9 mouse cellular contexts compared by ENCODE assay signal in the genomic region with DNA sequence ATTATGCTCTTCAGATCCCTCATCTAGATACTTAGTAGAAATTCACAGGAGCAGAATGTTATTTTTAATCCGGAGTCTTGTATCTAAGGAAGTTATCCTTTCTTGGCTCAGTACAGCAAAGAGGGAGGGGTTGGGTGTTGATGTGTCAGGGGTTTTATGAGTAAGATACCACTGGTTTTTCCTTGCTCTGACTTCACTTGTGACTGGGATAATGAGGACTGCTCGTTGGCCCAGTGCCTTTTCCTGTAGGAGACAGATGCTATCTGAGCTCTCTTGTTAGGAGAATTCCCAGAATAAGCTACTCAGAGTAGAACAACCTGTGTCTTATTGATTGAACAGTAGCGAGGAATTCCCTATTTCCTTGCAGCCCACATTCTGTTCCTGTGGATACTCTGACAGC. TPM values are rescaled to one million over a fixed set of nuclear protein-coding genes. Genes with fewer than 3 reads are reported as not detected.
DNase-seq lines count a peak whose midpoint lies in the region; ATAC-seq and TF ChIP-seq lines count a peak whose summit lies in the region.
"Had no signal": no experiment of that assay in that cellular context is flagged by ENCODE, and none has a peak within 500 bp of the region (broad histone marks: within the 10 kb centered on the region; RNA-seq: fewer than 3 reads in every experiment).

No protein-coding gene starts in this region.

- no peak overlapping the region for H3K4me2 ChIP-seq in midbrain, postnatal 0 days (ENCODE audit: low read depth, low read length, poor library complexity, severe bottlenecking)

- H3K4me3 ChIP-seq in midbrain, postnatal 0 days (ENCODE audit: low read depth, low read length) = no peak overlapping the region
- H3K4me3 ChIP-seq: megakaryocyte, embryonic 14.5 days had no signal

- peak; percentile 93 for ATAC-seq in frontal cortex, adult (ENCODE audit: low TSS enrichment)
- no peak for ATAC-seq in granulocyte monocyte progenitor cell, adult 5-6 weeks (replicated peaks; ENCODE audit: poor library complexity, severe bottlenecking)
- ATAC-seq in midbrain, postnatal 0 days (ENCODE audit: low FRiP score) = no peak

- no peaks in the 10 kb centered on the region for H3K4me1 ChIP-seq in midbrain, postnatal 0 days (ENCODE audit: insufficient read depth, low read length)
- H3K4me1 ChIP-seq: megakaryocyte, embryonic 14.5 days had no signal

- DNase-seq in kidney, adult 9 months = peak; percentile 50
- DNase-seq in kidney, adult 18-20 months = no peak
- peak; percentile 25 to 45 for DNase-seq in kidney, postnatal 4 days
- peak; percentile 34 for DNase-seq in right cerebral cortex, postnatal 14 days
- no peak for DNase-seq in midbrain, postnatal 0 days (ENCODE audit: low spot score)
- DNase-seq in spleen, adult 18-20 months = no peak

- H3K36me3 ChIP-seq in midbrain, postnatal 0 days (ENCODE audit: insufficient read depth, low read length) = no peaks in the 10 kb centered on the region

- TF ChIP-seq CTCF in midbrain, postnatal 0 days (IDR thresholded peaks at IDR 0.05) = no peak

- no peaks in the 10 kb centered on the region for H3K27me3 ChIP-seq in midbrain, postnatal 0 days (ENCODE audit: insufficient read depth, low read length)
- H3K27me3 ChIP-seq: megakaryocyte, embryonic 14.5 days had no signal

- H3K9me3 ChIP-seq in midbrain, postnatal 0 days (ENCODE audit: low read length) = no peaks in the 10 kb centered on the region

- no peak overlapping the region for H3K27ac ChIP-seq in midbrain, postnatal 0 days (ENCODE audit: low read depth, low read length)

- no peak overlapping the region for H3K9ac ChIP-seq in midbrain, postnatal 0 days (replicated peaks; ENCODE audit: low read length, poor library complexity, severe bottlenecking)

- 74% methylated on average over 3 of the region's 3 CpGs for WGBS in midbrain, postnatal 0 days

RNA-seq across cellular contexts. Expression of gene Ptprk, which starts 39.3 kb away (rescaled TPM):
- 0.45 TPM in 1 of 2 replicates, not detected in the other for total RNA-seq in granulocyte monocyte progenitor cell, adult 5-6 weeks (2014; fragmentation: Nextera tagmentation)
- 0.04 and 1.1 TPM in 2 replicates for total RNA-seq in granulocyte monocyte progenitor cell, adult 5-6 weeks (2017)
- total RNA-seq in midbrain, postnatal 0 days (2014; rRNA removed) = 43.4 and 51.6 TPM in 2 replicates
- 20.3 and 25.4 TPM in 2 replicates for polyA plus RNA-seq in midbrain, postnatal 0 days (2015; fragmentation: Nextera tagmentation; extraction: Ambion mirVana)

Comparison
In these comparisons a context has a peak if more than half of its experiments do, and no peak if none do; other contexts are left out.
1. DNase-seq: peak in kidney, adult 9 months (single experiment), kidney, postnatal 4 days (2 of 2) and right cerebral cortex, postnatal 14 days (single experiment); none in kidney, adult 18-20 months (single experiment), midbrain, postnatal 0 days (single experiment) and spleen, adult 18-20 months (0 of 2).
2. RNA of gene Ptprk, which starts 39.3 kb away (total RNA-seq): 43.4 to 51.6 TPM in midbrain, postnatal 0 days; 0.04 to 1.1 TPM in granulocyte monocyte progenitor cell, adult 5-6 weeks; every median in the first group is over 10 times any median in the second.